Mouse (Mus musculus) lung, postnatal 36 days (tissue): Measurements from ENCODE around the gene Nfib.
A peak's percentile ranks its signal among the peaks of the same experiment; 100 is the strongest.

Experiments used
- DNase-seq: peaks from one replicate; pipeline ENCODE4 v3.0.0; 2022; ENCODE audit warnings: mixed read lengths

The Nfib gene

GRCm38 (mm10) chr4:82455617-82456322, 249.8 kb downstream of the Nfib start:
- no peak for DNase-seq

DNA sequence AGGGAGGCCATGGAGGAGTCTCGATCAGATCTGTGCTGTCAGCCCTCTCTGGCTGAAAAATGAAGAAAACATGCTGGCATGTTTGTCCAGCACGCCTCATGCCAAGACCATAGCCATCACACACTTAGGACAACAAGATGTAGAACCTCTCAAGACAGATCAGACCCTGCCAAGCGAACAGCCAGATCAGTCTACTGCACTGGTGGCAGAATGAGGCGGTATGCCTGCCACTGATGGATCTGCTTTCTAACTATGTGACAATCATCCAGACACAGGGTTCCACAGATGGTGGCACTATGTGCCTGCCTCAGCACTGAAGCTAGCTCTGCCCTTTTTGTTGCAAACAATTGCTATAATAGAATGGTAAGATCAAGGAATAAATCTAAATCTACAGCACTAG, 250.6 kb downstream of the Nfib start:
- DNase-seq: no peak

GRCm38 (mm10) chr4:82453341-82453740, 252.2 kb downstream of the Nfib start:
- no peak for DNase-seq

GRCm38 (mm10) chr4:82452905-82453304, 252.6 kb downstream of the Nfib start:
- no peak for DNase-seq

GRCm38 (mm10) chr4:82447061-82447671, 258.4 kb downstream of the Nfib start:
- peak; percentile 95 for DNase-seq

- no peak for DNase-seq
Observed at GRCm38 (mm10) chr4:82444078-82444477, 261.5 kb downstream of the Nfib start.

- no peak for DNase-seq
Observed at GRCm38 (mm10) chr4:82443441-82443840, 262.1 kb downstream of the Nfib start.

DNA sequence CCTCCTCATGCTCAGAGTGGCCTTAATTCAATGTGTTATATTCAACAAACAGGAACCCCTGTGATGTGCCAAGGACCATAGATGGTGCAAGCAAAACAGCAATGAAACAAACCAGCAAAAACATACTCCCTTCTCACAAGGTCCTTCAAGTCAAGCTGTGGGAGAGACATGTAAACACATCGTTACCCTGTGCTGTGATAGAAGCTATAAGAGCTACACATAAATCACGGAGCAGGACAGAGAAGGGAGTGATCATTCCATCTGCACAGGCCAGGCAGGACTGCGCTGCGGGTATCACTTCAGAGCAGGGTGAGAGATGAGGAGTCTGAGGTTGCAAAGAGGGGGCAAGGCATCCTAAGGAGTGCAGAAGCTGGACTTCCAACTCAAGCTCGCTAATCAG, 262.5 kb downstream of the Nfib start:
- no peak for DNase-seq

GRCm38 (mm10) chr4:82440606-82441005, 264.9 kb downstream of the Nfib start:
- DNase-seq: no peak

- no peak for DNase-seq
Observed at GRCm38 (mm10) chr4:82439813-82440212, 265.7 kb downstream of the Nfib start.

- no peak for DNase-seq
Observed at GRCm38 (mm10) chr4:82438631-82439030, 266.9 kb downstream of the Nfib start.

DNA sequence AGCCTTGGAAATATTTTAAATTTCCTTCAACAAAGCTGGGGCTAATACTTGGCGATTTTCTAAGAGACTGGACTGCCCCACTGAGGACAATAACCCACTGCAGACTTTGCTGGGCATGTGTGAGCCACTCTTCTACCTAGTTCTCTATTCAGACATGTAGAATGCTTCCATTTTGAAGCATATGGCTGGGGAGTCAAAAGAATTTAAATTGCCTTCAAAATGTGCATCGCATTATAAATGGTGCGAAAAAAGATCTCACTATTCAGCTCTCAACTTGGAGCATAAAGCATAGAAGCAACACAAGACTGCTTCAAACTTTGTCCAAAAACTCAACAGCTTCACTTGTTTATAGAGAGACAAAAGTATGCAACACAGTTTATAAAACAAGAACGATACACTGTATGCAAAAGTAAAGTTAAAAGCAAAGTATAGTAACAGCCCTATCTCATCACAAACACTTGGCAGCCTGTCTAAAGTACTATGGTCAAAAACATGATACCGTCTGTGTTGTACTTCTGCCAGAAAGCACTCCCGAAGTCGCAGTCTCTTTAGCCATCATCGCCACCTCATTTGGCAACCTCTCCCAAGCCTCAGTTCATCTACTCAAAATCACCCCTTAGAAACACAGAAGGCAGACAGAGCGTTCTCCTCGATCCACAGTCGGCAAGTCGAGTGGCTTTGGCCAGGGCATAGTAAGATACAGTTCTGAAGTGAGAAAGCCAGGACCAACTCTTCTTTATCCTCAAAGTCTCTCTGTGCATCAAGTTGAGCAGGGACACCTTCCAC, 267.8 kb downstream of the Nfib start:
- peak; percentile 86 for DNase-seq

DNA sequence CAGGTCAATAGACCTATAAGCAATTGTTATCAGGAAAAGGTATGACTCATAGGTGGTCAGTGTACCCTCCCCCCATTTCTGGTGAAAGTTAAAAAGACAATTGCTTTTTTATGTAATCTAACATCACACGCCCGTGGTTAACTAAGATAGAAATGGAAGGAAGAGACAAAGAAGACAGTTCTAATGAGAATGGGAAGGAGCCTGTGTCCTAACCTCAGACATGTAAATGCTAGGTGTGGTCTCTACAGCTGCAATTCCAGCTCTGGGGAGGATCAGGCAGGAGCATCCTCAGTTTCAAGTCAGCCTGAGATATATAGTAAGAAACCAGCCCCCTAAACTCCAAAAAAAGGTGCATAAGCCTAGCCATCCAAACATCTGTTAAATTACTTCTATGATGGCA, 268.9 kb downstream of the Nfib start:
- DNase-seq: no peak

GRCm38 (mm10) chr4:82435716-82436115, 269.8 kb downstream of the Nfib start:
- peak; percentile 84 for DNase-seq

DNA sequence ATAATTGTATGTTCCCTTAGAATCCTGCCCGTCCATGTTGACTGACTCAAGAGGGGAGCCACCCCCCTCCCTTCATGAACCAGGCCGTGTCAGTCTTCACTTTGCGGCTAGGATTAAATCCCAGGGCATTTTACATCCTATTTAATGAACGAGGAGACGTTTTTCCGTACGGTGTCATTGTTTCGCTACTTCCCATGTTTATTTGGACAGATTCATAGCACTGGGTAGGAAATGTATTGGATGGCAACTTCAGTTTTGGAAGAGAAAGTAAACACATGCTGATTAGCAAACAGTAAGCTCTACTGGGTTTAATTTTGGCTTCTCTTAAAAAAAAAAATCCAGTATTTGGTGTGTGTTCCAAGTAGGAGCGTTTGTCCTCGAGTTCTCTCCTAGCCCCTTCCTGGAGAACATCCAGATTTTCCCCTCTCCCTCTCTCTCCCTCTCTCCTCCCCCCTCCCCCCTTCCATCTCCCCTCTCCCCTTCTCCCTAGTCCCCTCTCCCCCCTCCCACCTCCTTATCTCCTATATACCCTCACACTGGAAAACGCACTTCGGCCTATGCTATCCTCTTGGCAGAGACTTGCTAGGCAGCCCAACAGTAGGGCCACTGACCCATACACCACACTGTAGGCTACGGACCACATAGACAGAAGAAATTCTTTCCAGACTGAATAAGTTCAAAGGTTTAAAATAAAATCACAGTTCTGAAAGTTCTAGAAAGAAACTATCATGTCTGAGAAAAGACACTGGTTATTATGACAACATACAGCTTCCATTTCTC, 271.4 kb downstream of the Nfib start:
- peak; percentile 64 for DNase-seq

DNA sequence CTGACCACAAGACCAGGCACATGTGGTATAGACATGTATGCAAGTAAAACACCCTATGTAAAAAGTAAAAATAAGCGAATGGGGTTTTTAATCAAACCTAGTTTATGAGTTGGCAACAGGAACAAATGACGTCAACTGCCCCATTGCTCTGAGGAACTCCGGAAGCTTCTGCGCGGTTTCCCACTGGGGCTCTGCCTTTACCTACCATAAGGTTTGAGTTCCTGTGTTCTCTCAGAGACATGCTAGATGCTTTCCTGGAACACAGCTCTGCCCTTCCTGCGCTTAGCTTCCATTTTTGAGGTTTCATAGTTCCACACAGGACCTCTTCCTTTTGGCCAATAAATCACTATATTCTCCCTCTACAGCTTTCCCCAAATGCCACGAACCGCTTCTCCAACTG, 273.7 kb downstream of the Nfib start:
- DNase-seq: peak; percentile 47

- DNase-seq: no peak
Observed at GRCm38 (mm10) chr4:82430802-82431201, 274.7 kb downstream of the Nfib start.

DNA sequence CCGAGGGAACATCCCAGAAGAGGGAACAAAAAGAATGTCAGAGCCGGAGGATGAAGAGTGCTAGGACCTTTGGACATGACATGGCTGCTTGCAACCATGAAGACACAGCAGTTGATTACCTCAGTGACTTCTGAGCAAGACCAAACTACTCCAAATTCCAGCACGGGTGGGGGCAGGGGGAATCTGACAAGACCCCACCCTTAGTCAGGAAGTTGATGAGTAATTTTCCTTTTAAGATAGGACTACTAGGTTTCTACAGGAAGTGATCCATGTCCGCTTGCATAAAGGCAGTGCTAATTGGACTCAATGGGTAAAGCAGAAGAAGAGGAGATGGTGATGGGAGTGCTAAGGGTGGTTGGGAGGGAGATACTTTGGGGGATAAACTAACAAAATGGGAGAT, 279.3 kb downstream of the Nfib start:
- DNase-seq: peak; percentile 61

DNA sequence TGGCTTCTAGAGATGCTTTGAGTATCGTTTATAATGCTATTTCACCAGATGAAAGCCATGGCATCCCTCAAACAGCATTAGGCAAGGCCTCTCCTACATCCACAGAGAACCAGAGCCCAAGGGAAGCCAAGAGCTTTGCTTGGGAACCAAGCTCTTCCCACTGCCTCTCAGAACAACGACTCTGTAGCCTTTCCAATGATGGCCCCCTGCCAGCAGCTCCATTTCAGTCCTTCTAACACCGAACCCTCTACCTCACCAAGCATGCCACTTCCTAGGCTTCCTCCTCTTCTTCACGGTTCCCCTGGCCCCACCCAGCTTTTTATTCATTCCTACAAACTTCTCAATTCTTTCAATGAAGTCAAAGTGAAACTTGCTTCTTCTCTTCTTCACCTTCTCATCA, 287.3 kb downstream of the Nfib start:
- DNase-seq: peak; percentile 43

DNA sequence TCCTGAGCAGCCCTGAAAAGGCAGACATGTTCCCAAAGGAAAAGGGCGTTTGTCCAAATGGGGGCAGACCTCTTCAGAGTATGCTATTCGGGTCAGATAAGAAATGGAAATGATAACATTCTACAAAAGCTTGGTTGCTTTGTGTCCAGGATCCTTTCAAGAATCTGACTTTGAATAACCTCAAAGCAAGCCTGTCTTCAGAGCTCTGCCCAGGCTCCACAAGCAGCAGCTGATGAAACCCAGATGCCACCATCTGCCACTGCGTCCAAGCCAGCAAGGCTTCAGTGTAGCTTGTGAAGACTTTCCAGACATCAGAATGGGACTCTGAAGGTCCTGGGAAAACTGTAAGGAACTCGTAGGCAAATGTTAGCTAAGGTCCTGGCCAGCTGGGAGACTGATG, 289.7 kb downstream of the Nfib start:
- DNase-seq: peak; percentile 53

DNA sequence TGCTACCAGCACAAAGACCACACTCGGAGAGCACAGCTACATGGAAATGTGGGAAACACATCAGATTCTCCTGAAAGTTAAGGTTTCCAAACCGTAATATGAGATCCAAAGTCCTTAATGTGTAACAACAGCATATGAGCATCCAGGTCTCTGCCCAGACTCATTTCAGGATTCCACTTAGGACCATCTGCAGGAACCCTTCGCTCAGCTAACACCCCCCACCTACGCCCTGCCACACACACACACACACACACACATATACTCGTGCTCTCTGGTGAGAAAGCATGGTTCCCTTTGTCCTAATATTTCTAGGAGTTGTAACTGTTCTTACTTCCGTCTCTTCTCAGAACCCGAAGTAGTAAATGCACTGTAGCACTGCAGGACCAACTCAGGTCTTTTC, 292.9 kb downstream of the Nfib start:
- DNase-seq: no peak

DNA sequence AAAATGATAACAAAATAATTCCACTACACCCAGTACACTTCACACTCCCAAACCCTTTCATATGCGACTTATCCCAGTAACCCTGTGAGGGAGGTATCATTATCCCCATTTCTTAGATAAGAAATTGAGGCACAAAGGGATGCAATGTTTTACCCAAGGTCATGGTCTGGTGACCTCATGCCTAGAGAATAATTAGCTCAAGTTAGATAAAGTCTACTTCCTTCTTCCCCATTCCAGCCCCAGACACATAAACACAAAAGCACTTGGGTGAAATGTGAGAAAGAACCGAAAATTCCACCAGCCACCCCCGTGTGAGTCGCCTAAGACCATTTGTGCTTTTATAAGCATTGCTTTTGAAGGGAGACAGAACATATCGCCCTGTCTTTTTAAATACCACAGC, 293.6 kb downstream of the Nfib start:
- no peak for DNase-seq
